Mouse (Mus musculus): ENCODE measurements around the gene Pde4d. TPM values are rescaled to one million over a fixed set of nuclear protein-coding genes. Genes with fewer than 3 reads are reported as not detected.

The Pde4d gene
- polyA plus RNA-seq, 1 experiment from 2014 or later: 13.5 TPM

- no peak for DNase-seq (ENCODE audit: low spot score)
- Histone ChIP-seq H3K27me3 (ENCODE audit: insufficient read depth, poor library complexity, severe bottlenecking) (no peaks in the 10 kb centered on the region), H3K4me3 (no peak overlapping the region), H3K36me3 (no peaks in the 10 kb centered on the region), H3K4me1 (replicated peaks) (no peaks in the 10 kb centered on the region), H3K27ac (no peak overlapping the region), H3K9me3 (no peaks in the 10 kb centered on the region)
- WGBS: 88% methylated on average over 5 of the region's 5 CpGs
Measured at GRCm38 (mm10) chr13:108542342-108542761, 92.6 kb downstream of the Pde4d start.

- no peak for DNase-seq (ENCODE audit: low spot score)
- Histone ChIP-seq H3K27me3 (ENCODE audit: insufficient read depth, poor library complexity, severe bottlenecking) (no peaks in the 10 kb centered on the region), H3K4me1 (replicated peaks) (no peaks in the 10 kb centered on the region), H3K36me3 (no peaks in the 10 kb centered on the region), H3K27ac (no peak overlapping the region), H3K9me3 (no peaks in the 10 kb centered on the region), H3K4me3 (no peak overlapping the region)
- 73% methylated on average over 5 of the region's 5 CpGs for WGBS
Measured at GRCm38 (mm10) chr13:108552288-108552687, 102.5 kb downstream of the Pde4d start.

- Histone ChIP-seq H3K9me3 (no peaks in the 10 kb centered on the region), H3K27me3 (ENCODE audit: insufficient read depth, poor library complexity, severe bottlenecking) (no peaks in the 10 kb centered on the region), H3K4me1 (replicated peaks) (no peaks in the 10 kb centered on the region), H3K4me3 (no peak overlapping the region), H3K36me3 (no peaks in the 10 kb centered on the region), H3K27ac (no peak overlapping the region)
- no peak for DNase-seq (ENCODE audit: low spot score)
- 78% methylated on average over 5 of the region's 5 CpGs for WGBS
Measured at GRCm38 (mm10) chr13:108552995-108553394, 103.2 kb downstream of the Pde4d start.

GRCm38 (mm10) chr13:108554901-108555300 is 105.2 kb downstream of the Pde4d start:
- Histone ChIP-seq H3K36me3 (no peaks in the 10 kb centered on the region), H3K9me3 (no peaks in the 10 kb centered on the region), H3K4me3 (no peak overlapping the region), H3K4me1 (replicated peaks) (no peaks in the 10 kb centered on the region), H3K27ac (no peak overlapping the region), H3K27me3 (ENCODE audit: insufficient read depth, poor library complexity, severe bottlenecking) (no peaks in the 10 kb centered on the region)
- DNase-seq (ENCODE audit: low spot score): no peak

- no peaks in the 10 kb centered on the region for H3K27me3 ChIP-seq (ENCODE audit: insufficient read depth, poor library complexity, severe bottlenecking)
- DNase-seq (ENCODE audit: low spot score): no peak
- no peaks in the 10 kb centered on the region for H3K4me1 ChIP-seq (replicated peaks)
- no peak overlapping the region for H3K27ac ChIP-seq
- no peaks in the 10 kb centered on the region for H3K9me3 ChIP-seq
- no peak overlapping the region for H3K4me3 ChIP-seq
- H3K36me3 ChIP-seq: no peaks in the 10 kb centered on the region
- WGBS: 70% methylated on average over 3 of the region's 3 CpGs
Measured at GRCm38 (mm10) chr13:108596938-108597337, 147.2 kb downstream of the Pde4d start.

GRCm38 (mm10) chr13:108598673-108599072 is 148.9 kb downstream of the Pde4d start:
- no peak overlapping the region for H3K4me3 ChIP-seq
- H3K9me3 ChIP-seq: no peaks in the 10 kb centered on the region
- no peak for DNase-seq (ENCODE audit: low spot score)
- H3K27ac ChIP-seq: no peak overlapping the region
- no peaks in the 10 kb centered on the region for H3K36me3 ChIP-seq
- 77% methylated on average over 3 of the region's 3 CpGs for WGBS
- H3K27me3 ChIP-seq (ENCODE audit: insufficient read depth, poor library complexity, severe bottlenecking): no peaks in the 10 kb centered on the region
- no peaks in the 10 kb centered on the region for H3K4me1 ChIP-seq (replicated peaks)

- WGBS: 79% methylated on average over 6 of the region's 6 CpGs
- no peak for DNase-seq (ENCODE audit: low spot score)
- Histone ChIP-seq H3K36me3 (no peaks in the 10 kb centered on the region), H3K27me3 (ENCODE audit: insufficient read depth, poor library complexity, severe bottlenecking) (no peaks in the 10 kb centered on the region), H3K4me3 (no peak overlapping the region), H3K27ac (no peak overlapping the region), H3K4me1 (replicated peaks) (no peaks in the 10 kb centered on the region), H3K9me3 (no peaks in the 10 kb centered on the region)
Measured at GRCm38 (mm10) chr13:108599186-108599900, 149.6 kb downstream of the Pde4d start.

- Histone ChIP-seq H3K4me1 (replicated peaks) (no peaks in the 10 kb centered on the region), H3K9me3 (no peaks in the 10 kb centered on the region), H3K36me3 (no peaks in the 10 kb centered on the region), H3K27me3 (ENCODE audit: insufficient read depth, poor library complexity, severe bottlenecking) (no peaks in the 10 kb centered on the region), H3K4me3 (no peak overlapping the region), H3K27ac (no peak overlapping the region)
- no peak for DNase-seq (ENCODE audit: low spot score)
- WGBS: 96% methylated on average over 2 of the region's 2 CpGs
Measured at GRCm38 (mm10) chr13:108601021-108601420, 151.3 kb downstream of the Pde4d start.

GRCm38 (mm10) chr13:108603502-108603901 is 153.8 kb downstream of the Pde4d start:
- H3K27me3 ChIP-seq (ENCODE audit: insufficient read depth, poor library complexity, severe bottlenecking): no peaks in the 10 kb centered on the region
- H3K27ac ChIP-seq: no peak overlapping the region
- no peaks in the 10 kb centered on the region for H3K36me3 ChIP-seq
- no peaks in the 10 kb centered on the region for H3K9me3 ChIP-seq
- no peak for DNase-seq (ENCODE audit: low spot score)
- H3K4me3 ChIP-seq: no peak overlapping the region
- WGBS: 20% methylated on average over 1 of the region's 1 CpGs
- no peaks in the 10 kb centered on the region for H3K4me1 ChIP-seq (replicated peaks)

- Histone ChIP-seq H3K36me3 (no peaks in the 10 kb centered on the region), H3K4me3 (no peak overlapping the region), H3K27ac (no peak overlapping the region), H3K4me1 (replicated peaks) (no peaks in the 10 kb centered on the region), H3K27me3 (ENCODE audit: insufficient read depth, poor library complexity, severe bottlenecking) (no peaks in the 10 kb centered on the region), H3K9me3 (no peaks in the 10 kb centered on the region)
- no peak for DNase-seq (ENCODE audit: low spot score)
Measured at GRCm38 (mm10) chr13:108604213-108604612, 154.5 kb downstream of the Pde4d start.

GRCm38 (mm10) chr13:108618207-108618606 is 168.5 kb downstream of the Pde4d start:
- Histone ChIP-seq H3K27me3 (ENCODE audit: insufficient read depth, poor library complexity, severe bottlenecking) (no peaks in the 10 kb centered on the region), H3K4me3 (no peak overlapping the region), H3K36me3 (no peaks in the 10 kb centered on the region), H3K4me1 (replicated peaks) (no peaks in the 10 kb centered on the region), H3K9me3 (no peaks in the 10 kb centered on the region), H3K27ac (no peak overlapping the region)
- DNase-seq (ENCODE audit: low spot score): no peak
- 92% methylated on average over 1 of the region's 1 CpGs for WGBS

GRCm38 (mm10) chr13:108622681-108623080 is 172.9 kb downstream of the Pde4d start:
- no peaks in the 10 kb centered on the region for H3K27me3 ChIP-seq (ENCODE audit: insufficient read depth, poor library complexity, severe bottlenecking)
- WGBS: 65% methylated on average over 4 of the region's 4 CpGs
- H3K4me1 ChIP-seq (replicated peaks): no peaks in the 10 kb centered on the region
- H3K27ac ChIP-seq: no peak overlapping the region
- H3K36me3 ChIP-seq: no peaks in the 10 kb centered on the region
- DNase-seq (ENCODE audit: low spot score): no peak
- no peaks in the 10 kb centered on the region for H3K9me3 ChIP-seq
- no peak overlapping the region for H3K4me3 ChIP-seq

GRCm38 (mm10) chr13:108623929-108624328 is 174.2 kb downstream of the Pde4d start:
- no peak overlapping the region for H3K4me3 ChIP-seq
- H3K4me1 ChIP-seq (replicated peaks): no peaks in the 10 kb centered on the region
- H3K27ac ChIP-seq: no peak overlapping the region
- H3K27me3 ChIP-seq (ENCODE audit: insufficient read depth, poor library complexity, severe bottlenecking): no peaks in the 10 kb centered on the region
- H3K36me3 ChIP-seq: no peaks in the 10 kb centered on the region
- DNase-seq (ENCODE audit: low spot score): no peak
- WGBS: 83% methylated on average over 3 of the region's 3 CpGs
- H3K9me3 ChIP-seq: no peaks in the 10 kb centered on the region

GRCm38 (mm10) chr13:108626166-108626565 is 176.4 kb downstream of the Pde4d start:
- H3K9me3 ChIP-seq: no peaks in the 10 kb centered on the region
- H3K27me3 ChIP-seq (ENCODE audit: insufficient read depth, poor library complexity, severe bottlenecking): no peaks in the 10 kb centered on the region
- H3K4me1 ChIP-seq (replicated peaks): no peaks in the 10 kb centered on the region
- no peaks in the 10 kb centered on the region for H3K36me3 ChIP-seq
- no peak overlapping the region for H3K27ac ChIP-seq
- 77% methylated on average over 3 of the region's 3 CpGs for WGBS
- no peak for DNase-seq (ENCODE audit: low spot score)
- no peak overlapping the region for H3K4me3 ChIP-seq
